10 mouse cellular contexts compared by ENCODE assay signal in genomic region chr13:31877061-31877460, GRCm38 (mm10).
DNase-seq lines count a peak whose midpoint lies in the region; ATAC-seq and TF ChIP-seq lines count a peak whose summit lies in the region.
"Had no signal": no experiment of that assay in that cellular context is flagged by ENCODE, and none has a peak within 500 bp of the region (broad histone marks: within the 10 kb centered on the region; RNA-seq: fewer than 3 reads in every experiment).

No protein-coding gene starts in this region.

- no peaks in the 10 kb centered on the region for H3K36me3 ChIP-seq in embryonic facial prominence, embryonic 12.5 days

- TF ChIP-seq POLR2A in lung, adult 2 months (IDR thresholded peaks at IDR 0.05; ENCODE audit: borderline replicate concordance, extremely low read depth, low read depth, low read length): no peak

- WGBS in embryonic facial prominence, embryonic 12.5 days: 36% methylated on average over 4 of the region's 4 CpGs
- 34% methylated on average over 4 of the region's 4 CpGs for WGBS in lung, adult 2 months

- no peak for TF ChIP-seq CTCF in lung, adult 2 months (IDR thresholded peaks at IDR 0.05; ENCODE audit: insufficient read depth, low read length)

- intact Hi-C loops in left cerebral cortex, postnatal 14 days (cut with DNase I): no loop called here

- H3K9ac ChIP-seq in embryonic facial prominence, embryonic 12.5 days: no peak overlapping the region
- H3K9ac ChIP-seq: forebrain, embryonic 13.5 days had no signal

- H3K27me3 ChIP-seq in embryonic facial prominence, embryonic 12.5 days: no peaks in the 10 kb centered on the region
- H3K27me3 ChIP-seq: forebrain, embryonic 13.5 days had no signal

- peak; percentile 42 for DNase-seq in NIH3T3 (ENCODE audit: low read depth)
- peak; percentile 16 for DNase-seq in induced T-regulatory cell, adult 2 months (ENCODE audit: low read depth)
- peak; percentile 13 for DNase-seq in lung, adult 2 months
- no peak for DNase-seq in retina, embryonic 14.5 days (ENCODE audit: low spot score)
- no peak for DNase-seq in layer of hippocampus, postnatal 36 days
- no peak for DNase-seq in left cerebral cortex, postnatal 14 days (ENCODE audit: low spot score in 2 of 2)
- no peak for DNase-seq in testis, postnatal 14 days (ENCODE audit: low spot score)
- DNase-seq: left cerebral cortex, postnatal 4 days had no signal

- H3K27ac ChIP-seq in embryonic facial prominence, embryonic 12.5 days: no peak overlapping the region
- H3K27ac ChIP-seq: forebrain, embryonic 13.5 days had no signal

- no peak overlapping the region for H3K4me2 ChIP-seq in embryonic facial prominence, embryonic 12.5 days (replicated peaks)
- H3K4me2 ChIP-seq: forebrain, embryonic 13.5 days had no signal

- ATAC-seq in embryonic facial prominence, embryonic 12.5 days (ENCODE audit: insufficient number of reproducible peaks, insufficient read depth, low FRiP score, low TSS enrichment): peak; percentile 74; the same call in 1 of the 2 replicates
- ATAC-seq: forebrain, embryonic 13.5 days had no signal

- H3K9me3 ChIP-seq in embryonic facial prominence, embryonic 12.5 days: no peaks in the 10 kb centered on the region
- H3K9me3 ChIP-seq: forebrain, embryonic 13.5 days had no signal

- H3K4me3 ChIP-seq in embryonic facial prominence, embryonic 12.5 days: no peak overlapping the region
- H3K4me3 ChIP-seq in lung, adult 2 months (replicated peaks; ENCODE audit: extremely low read depth, low read depth, low read length): no peak overlapping the region
- H3K4me3 ChIP-seq: forebrain, embryonic 13.5 days had no signal

- H3K4me1 ChIP-seq in embryonic facial prominence, embryonic 12.5 days: peaks cover 9% of the 10 kb centered on the region; the same call in 1 of the 2 replicates
- H3K4me1 ChIP-seq in lung, adult 2 months (ENCODE audit: control insufficient read depth, insufficient read depth, low read length): no peaks in the 10 kb centered on the region
- H3K4me1 ChIP-seq: forebrain, embryonic 13.5 days had no signal

Comparison
In these comparisons a context has a peak if more than half of its experiments do, and no peak if none do; other contexts are left out.
1. DNase-seq: peak in NIH3T3 (single experiment), induced T-regulatory cell, adult 2 months (single experiment) and lung, adult 2 months (single experiment); none in retina, embryonic 14.5 days (single experiment), layer of hippocampus, postnatal 36 days (0 of 2), left cerebral cortex, postnatal 14 days (0 of 2) and testis, postnatal 14 days (single experiment).